Mouse (Mus musculus) stomach, postnatal 0 days (tissue): ENCODE measurements at regions not wholly inside any gene's neighbourhood (a gene's known extent, or its start where the extent isn't known, plus 50 kb on each side); places are given as distances from the start of the nearest gene placed in this dataset.

Experiments
- ATAC-seq: fragments of 200-750 bp; cut with Nextera tagmentation; 2 replicates; pipeline ENCODE4 v1.8.0; 2017; ENCODE audit not compliant: low FRiP score, low TSS enrichment
- DNase-seq: peaks from one replicate; pipeline ENCODE4 v3.0.0-alpha.2; 2016; ENCODE audit warnings: low spot score
- H3K27ac ChIP-seq: fragments of 300-500 bp; sonication (generic); replicated peaks from 2 replicates; pipeline ENCODE4 v1.5.1; 2014; ENCODE audit warnings: mild to moderate bottlenecking, control low read depth
- H3K27me3 ChIP-seq: fragments of 300-500 bp; sonication (generic); 2 replicates; pipeline ENCODE4 v1.6.1; 2014; ENCODE audit warnings: low read length; ENCODE audit not compliant: control insufficient read depth, insufficient read depth
- H3K36me3 ChIP-seq: fragments of 300-500 bp; sonication (generic); 2 replicates; pipeline ENCODE4 v1.6.1; 2014; ENCODE audit warnings: low read length, mixed read lengths; ENCODE audit not compliant: control insufficient read depth, insufficient read depth
- H3K4me1 ChIP-seq: fragments of 300-500 bp; sonication (generic); replicated peaks from 2 replicates; pipeline ENCODE4 v1.6.1; 2014; ENCODE audit warnings: antibody characterized with exemption; ENCODE audit not compliant: control insufficient read depth, insufficient read depth
- H3K4me2 ChIP-seq: fragments of 300-500 bp; sonication (generic); replicated peaks from 2 replicates; pipeline ENCODE4 v1.6.1; 2014; ENCODE audit warnings: low read depth, mild to moderate bottlenecking, control low read depth, moderate library complexity
- H3K4me3 ChIP-seq: fragments of 300-500 bp; sonication (generic); 2 replicates; pipeline ENCODE4 v1.5.1; 2014; ENCODE audit warnings: low read depth, low read length, control low read depth
- H3K9ac ChIP-seq: fragments of 300-500 bp; sonication (generic); 2 replicates; pipeline ENCODE4 v1.6.1; 2014; ENCODE audit warnings: mild to moderate bottlenecking, low read length, control low read depth, mixed read lengths
- H3K9me3 ChIP-seq: fragments of 300-500 bp; sonication (generic); 2 replicates; pipeline ENCODE4 v1.6.1; 2016; ENCODE audit warnings: low read length; ENCODE audit not compliant: control insufficient read depth
- CTCF ChIP-seq: IDR thresholded peaks from 2 replicates; pipeline ENCODE4 v1.5.1; 2016; ENCODE audit warnings: antibody characterized with exemption, low read depth, mild to moderate bottlenecking, moderate library complexity
- EP300 ChIP-seq: optimal IDR thresholded peaks from 2 replicates; pipeline ENCODE3; 2016; ENCODE audit warnings: antibody characterized with exemption
- WGBS: fragments of 180-500 bp; shearing (Covaris S2); extraction: QIAGEN DNeasy Blood & Tissue Kit; methylation state at CpG from one replicate; pipeline ENCODE4 v1.1.7; 2014; 5-methylcytosine and 5-hydroxymethylcytosine counted together

- H3K4me2 ChIP-seq = no peak overlapping the region
- DNase-seq = no peak
- H3K4me3 ChIP-seq = no peak overlapping the region
- H3K27me3 ChIP-seq = no peaks in the 10 kb centered on the region
- no peak overlapping the region for H3K27ac ChIP-seq
- no peak overlapping the region for H3K9ac ChIP-seq
- no peak for ATAC-seq
- no peaks in the 10 kb centered on the region for H3K36me3 ChIP-seq
- TF ChIP-seq CTCF (no peak), EP300 (no peak)
- H3K4me1 ChIP-seq = no peaks in the 10 kb centered on the region
- WGBS = 74% methylated on average over 17 of the region's 17 CpGs
- H3K9me3 ChIP-seq = no peaks in the 10 kb centered on the region
Observed at GRCm38 (mm10) chr1:34733026-34733913, 109.6 kb downstream of the Fam168b start.

DNA sequence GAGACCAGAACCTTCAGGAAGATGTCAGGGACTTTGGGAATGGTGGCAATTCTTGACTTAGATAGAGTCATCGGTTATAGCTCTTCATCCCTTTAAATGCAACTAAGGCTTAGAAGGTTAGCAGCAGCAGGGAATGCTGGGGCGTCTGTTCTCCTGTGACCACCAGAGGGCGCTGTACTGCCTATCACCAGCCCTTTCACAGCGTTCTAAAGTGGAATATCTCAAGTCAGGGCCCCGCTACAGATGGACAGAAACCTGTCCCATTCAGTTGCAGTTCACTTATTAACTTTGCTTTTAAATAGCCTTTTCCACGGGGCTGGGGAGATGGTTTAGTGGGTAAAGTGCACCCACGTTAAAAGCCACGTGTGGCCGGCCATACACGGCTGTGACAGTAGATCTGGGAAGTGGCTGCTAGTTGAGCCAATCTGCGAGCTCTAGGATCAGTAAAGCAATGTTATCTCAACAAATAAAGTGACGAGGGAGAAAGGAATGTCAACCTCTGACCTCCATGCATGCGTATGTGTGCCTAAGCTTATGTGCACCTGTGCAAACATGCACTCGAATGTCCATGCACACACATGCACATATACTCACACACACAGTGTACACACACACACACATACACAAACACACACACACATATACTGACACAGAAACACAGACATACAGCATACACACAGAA lies 104.3 kb downstream of the Fam168b start:
- Histone ChIP-seq H3K9me3 (no peaks in the 10 kb centered on the region), H3K27ac (no peak overlapping the region), H3K27me3 (no peaks in the 10 kb centered on the region), H3K4me2 (no peak overlapping the region), H3K4me1 (no peaks in the 10 kb centered on the region), H3K4me3 (no peak overlapping the region), H3K9ac (no peak overlapping the region), H3K36me3 (no peaks in the 10 kb centered on the region)
- DNase-seq (peak; percentile 67), ATAC-seq (peak; percentile 80)
- TF ChIP-seq CTCF = peak; percentile 85
- no peak for TF ChIP-seq EP300
- WGBS = 32% methylated on average over 14 of the region's 14 CpGs

DNA sequence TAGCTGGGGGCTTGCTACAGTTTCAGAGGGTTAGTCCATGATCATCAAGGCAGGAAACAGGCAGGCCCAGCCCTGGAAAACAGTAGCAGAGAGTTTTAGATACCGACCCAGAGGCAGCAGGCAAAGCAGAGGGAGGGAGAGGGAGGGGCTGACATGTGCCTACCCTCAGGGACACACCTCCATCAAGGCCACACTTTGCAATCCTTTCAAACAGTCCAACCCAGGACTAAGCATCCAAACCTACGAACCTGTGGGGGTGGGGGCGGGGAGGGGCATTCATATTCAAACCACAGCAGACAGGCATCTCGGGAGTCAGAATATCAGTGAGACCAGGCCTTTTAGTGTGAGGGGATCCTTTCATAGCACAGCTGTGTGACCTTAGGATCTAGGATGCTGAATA lies 103.2 kb downstream of the Fam168b start:
- 57% methylated on average over 4 of the region's 4 CpGs for WGBS
- Histone ChIP-seq H3K4me2 (no peak overlapping the region), H3K36me3 (no peaks in the 10 kb centered on the region), H3K4me1 (no peaks in the 10 kb centered on the region), H3K9ac (no peak overlapping the region), H3K9me3 (no peaks in the 10 kb centered on the region), H3K4me3 (no peak overlapping the region), H3K27ac (no peak overlapping the region), H3K27me3 (no peaks in the 10 kb centered on the region)
- ATAC-seq (no peak), DNase-seq (no peak)
- TF ChIP-seq CTCF (no peak), EP300 (no peak)

- no peak overlapping the region for H3K4me2 ChIP-seq
- ATAC-seq (no peak), DNase-seq (no peak)
- no peaks in the 10 kb centered on the region for H3K27me3 ChIP-seq
- H3K9ac ChIP-seq = no peak overlapping the region
- WGBS = 56% methylated on average over 7 of the region's 7 CpGs
- H3K27ac ChIP-seq = no peak overlapping the region
- TF ChIP-seq CTCF (no peak), EP300 (no peak)
- H3K36me3 ChIP-seq = no peaks in the 10 kb centered on the region
- H3K9me3 ChIP-seq = no peaks in the 10 kb centered on the region
- H3K4me1 ChIP-seq = no peaks in the 10 kb centered on the region
- H3K4me3 ChIP-seq = no peak overlapping the region
Observed at GRCm38 (mm10) chr1:34740891-34741290, 102.0 kb downstream of the Fam168b start.

DNA sequence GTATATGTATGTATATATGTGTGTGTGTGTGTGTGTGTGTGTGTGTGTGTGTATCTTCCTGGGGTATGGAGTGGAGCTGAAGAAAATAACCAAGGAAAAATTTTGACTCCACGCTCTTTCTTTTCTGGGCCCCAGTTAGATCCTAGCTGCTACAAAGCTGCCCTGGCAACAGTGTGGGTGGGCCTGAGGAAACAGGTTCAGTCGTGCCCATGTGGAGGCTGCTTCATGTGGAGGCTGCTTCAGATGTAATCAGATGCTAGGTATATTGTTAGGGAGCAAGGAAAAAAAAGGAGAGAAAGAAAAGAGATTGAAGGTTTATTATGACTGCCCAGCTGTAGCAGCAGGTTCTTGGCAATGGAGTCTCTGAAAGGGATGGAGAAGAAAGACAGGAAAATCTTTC lies 100.6 kb downstream of the Fam168b start:
- ATAC-seq = no peak
- no peak overlapping the region for H3K27ac ChIP-seq

DNA sequence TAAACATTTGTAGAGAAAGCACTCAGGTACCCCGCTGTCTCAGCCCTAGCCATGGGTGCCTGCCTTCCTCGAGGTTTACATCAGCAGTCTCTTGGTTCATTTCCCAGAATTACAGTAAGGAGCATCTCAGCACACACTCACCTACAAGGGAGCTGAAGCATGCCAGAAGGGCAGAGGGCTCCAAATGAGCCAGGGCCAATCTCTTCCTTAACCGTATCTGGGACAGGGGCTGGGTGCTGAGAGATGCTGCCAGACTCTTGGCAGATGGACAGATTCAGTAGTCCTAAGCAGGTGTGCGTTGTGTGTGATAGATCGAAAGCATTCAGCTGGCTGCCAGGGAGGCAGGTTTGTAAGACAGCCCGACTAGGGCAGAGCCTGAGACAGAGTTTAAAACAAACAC lies 97.0 kb downstream of the Fam168b start:
- Histone ChIP-seq H3K4me1 (0 out of 2 replicates have a peak, but pooled peaks cover 6% of the 10 kb centered on the region), H3K36me3 (no peaks in the 10 kb centered on the region), H3K9ac (no peak overlapping the region), H3K4me3 (no peak overlapping the region), H3K4me2 (no peak overlapping the region), H3K9me3 (no peaks in the 10 kb centered on the region), H3K27me3 (no peaks in the 10 kb centered on the region), H3K27ac (no peak overlapping the region)
- TF ChIP-seq EP300 (no peak), CTCF (no peak)
- no peak for DNase-seq
- no peak for ATAC-seq
- WGBS = 65% methylated on average over 6 of the region's 6 CpGs

More for the DNA sequence above, 100.6 kb downstream of the Fam168b start:
- WGBS = 58% methylated on average over 2 of the region's 2 CpGs
- TF ChIP-seq EP300 (no peak), CTCF (no peak)
- no peak for DNase-seq
- H3K4me2 ChIP-seq = no peak overlapping the region
- H3K9me3 ChIP-seq = no peaks in the 10 kb centered on the region
- no peak overlapping the region for H3K4me3 ChIP-seq
- no peak overlapping the region for H3K9ac ChIP-seq
- H3K36me3 ChIP-seq = no peaks in the 10 kb centered on the region
- H3K4me1 ChIP-seq = no peaks in the 10 kb centered on the region
- no peaks in the 10 kb centered on the region for H3K27me3 ChIP-seq
